ENCODE assay signal across 8 mouse cellular contexts in the genomic region with DNA sequence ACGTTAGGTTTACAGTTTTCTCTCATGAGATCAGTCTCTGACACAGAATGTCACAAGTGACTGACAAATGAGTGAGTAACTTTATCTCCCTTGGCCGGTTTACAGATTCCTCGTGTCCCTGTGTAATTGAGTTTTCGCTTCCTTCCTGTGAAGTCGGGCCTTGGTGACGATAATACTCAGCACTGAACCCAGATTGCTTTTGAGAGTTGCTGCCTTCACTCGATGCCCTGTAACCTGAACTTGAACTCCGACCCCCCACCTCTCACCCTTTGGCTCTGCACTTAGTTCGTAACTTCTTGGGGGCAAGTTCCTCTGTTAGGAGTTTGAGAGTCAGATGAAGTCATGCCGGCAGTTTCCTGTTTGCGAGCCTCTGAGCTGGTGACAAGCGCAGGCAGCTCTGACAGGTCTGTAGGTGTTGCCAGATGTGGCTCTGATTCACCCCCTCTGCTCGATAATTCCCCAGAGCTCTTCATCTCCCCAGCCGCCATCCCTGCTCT.
DNase-seq lines count a peak whose midpoint lies in the region.

No protein-coding gene starts in this region.

- DNase-seq in embryo, embryonic 10 days (ENCODE audit: low spot score) = peak; percentile 50
- DNase-seq in embryo, embryonic 9.5 days (ENCODE audit: extremely low spot score) = no peak
- peak; percentile 40 to 51 for DNase-seq in spleen, adult 18-20 months
- no peak for DNase-seq in spleen, postnatal 14 days (ENCODE audit: low spot score in 2 of 2)
- DNase-seq in lung, postnatal 10 days = peak; percentile 73
- DNase-seq in thymus, postnatal 4 days = peak; percentile 64
- no peak for DNase-seq in layer of hippocampus, adult 8-10 months (ENCODE audit: low spot score in 2 of 2)
- DNase-seq in cerebellum, postnatal 4 days (ENCODE audit: low spot score in 2 of 2) = no peak

Comparison
In these comparisons a context has a peak if more than half of its experiments do, and no peak if none do; other contexts are left out.
1. DNase-seq: peak in embryo, embryonic 10 days (single experiment), spleen, adult 18-20 months (2 of 2), lung, postnatal 10 days (single experiment) and thymus, postnatal 4 days (single experiment); none in embryo, embryonic 9.5 days (single experiment), spleen, postnatal 14 days (0 of 2), layer of hippocampus, adult 8-10 months (0 of 2) and cerebellum, postnatal 4 days (0 of 2).